Mouse (Mus musculus) C2C12 (cell line): ENCODE results near the gene Cyp1a1. TPM values are rescaled to one million over a fixed set of nuclear protein-coding genes. Genes with fewer than 3 reads are reported as not detected.

Experiments used
- H3K27me3 ChIP-seq: one replicate; pipeline ENCODE4 v1.6.1; 2011; ENCODE audit not compliant: control insufficient read depth, insufficient read depth, insufficient read length
- H3K36me3 ChIP-seq: one replicate; pipeline ENCODE4 v1.6.1; 2011; ENCODE audit not compliant: control insufficient read depth, insufficient read depth
- H3K4me3 ChIP-seq: one replicate; pipeline ENCODE4 v1.5.1; 2011; ENCODE audit warnings: mild to moderate bottlenecking, control low read depth; ENCODE audit not compliant: poor library complexity, insufficient read depth, severe bottlenecking
- H3K79me2 ChIP-seq: one replicate; pipeline ENCODE4 v1.6.1; 2011; ENCODE audit not compliant: control insufficient read depth, insufficient read depth
- H3K79me3 ChIP-seq: one replicate; pipeline ENCODE4 v1.6.1; 2011; ENCODE audit warnings: low read depth, control low read depth
- H3ac ChIP-seq: one replicate; pipeline ENCODE3; 2011; ENCODE audit warnings: low read depth; ENCODE audit not compliant: control insufficient read depth, insufficient read length
- CEBPB ChIP-seq: IDR thresholded peaks from one replicate; pipeline ENCODE4 v1.6.1; 2011; ENCODE audit warnings: low read depth, mild to moderate bottlenecking, control low read depth, moderate library complexity
- CTCF ChIP-seq: IDR thresholded peaks from one replicate; pipeline ENCODE4 v1.5.1; 2011; ENCODE audit not compliant: control insufficient read depth, insufficient read depth, insufficient read length
- FOSL1 ChIP-seq: IDR thresholded peaks from one replicate; pipeline ENCODE4 v1.8.0; 2011; ENCODE audit warnings: mild to moderate bottlenecking, low read length; ENCODE audit not compliant: poor library complexity, insufficient read depth, severe bottlenecking
- MAX ChIP-seq: IDR thresholded peaks from one replicate; pipeline ENCODE4 v1.6.1; 2011; ENCODE audit warnings: mild to moderate bottlenecking, control low read depth
- MYOD1 ChIP-seq: IDR thresholded peaks from one replicate; pipeline ENCODE4 v1.6.1; 2011; ENCODE audit warnings: low read depth; ENCODE audit not compliant: control insufficient read depth, insufficient read length
- MYOG ChIP-seq: IDR thresholded peaks from one replicate; pipeline ENCODE4 v1.6.1; 2011; ENCODE audit not compliant: control insufficient read depth, insufficient read length; ENCODE audit errors: extremely low read depth
- USF1 ChIP-seq: IDR thresholded peaks from one replicate; pipeline ENCODE4 v1.6.1; 2011; ENCODE audit warnings: low read depth, mild to moderate bottlenecking, control low read depth, moderate library complexity
- polyA plus RNA-seq: library from polyadenylated mRNA; unstranded; fragments of >200 nt; fragmentation: generic; extraction: Trizol; gene quantifications from one replicate; pipeline ENCODE4 v1.2.1, GENCODE M21; 2012; ENCODE audit warnings: missing spikeins

Cyp1a1 gene
- polyA plus RNA-seq, 1 experiment: 0.14 TPM

DNA sequence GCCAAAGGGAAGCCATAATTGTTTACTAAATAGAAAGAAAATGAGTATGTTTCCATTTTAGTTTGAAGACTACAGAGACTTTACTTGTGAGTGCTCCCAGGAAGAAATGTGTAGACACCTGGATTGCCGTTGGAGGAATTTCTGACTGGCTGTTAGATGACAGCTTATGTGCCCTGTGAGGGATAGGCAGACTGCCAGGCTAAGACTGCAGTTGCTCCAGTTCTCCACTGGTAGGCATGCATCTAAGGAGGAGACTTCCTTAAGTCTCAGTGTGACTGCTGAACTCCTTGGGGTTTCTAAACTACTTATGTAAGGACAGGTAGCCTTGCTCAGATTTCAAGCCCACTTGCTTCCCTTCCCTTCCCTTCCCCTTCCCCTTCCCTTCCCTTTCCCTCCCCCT, 40.6 kb downstream of the Cyp1a1 start:
- Histone ChIP-seq H3ac (no peak overlapping the region), H3K27me3 (no peaks in the 10 kb centered on the region), H3K36me3 (peaks cover 34% of the 10 kb centered on the region), H3K79me2 (peaks cover 51% of the 10 kb centered on the region), H3K4me3 (no peak overlapping the region), H3K79me3 (peaks cover 11% of the 10 kb centered on the region)
- TF ChIP-seq CTCF: no peak
- no peak for TF ChIP-seq MYOG
- TF ChIP-seq CEBPB: no peak
- TF ChIP-seq FOSL1: no peak
- TF ChIP-seq MYOD1: no peak
- TF ChIP-seq MAX: no peak
- no peak for TF ChIP-seq USF1

DNA sequence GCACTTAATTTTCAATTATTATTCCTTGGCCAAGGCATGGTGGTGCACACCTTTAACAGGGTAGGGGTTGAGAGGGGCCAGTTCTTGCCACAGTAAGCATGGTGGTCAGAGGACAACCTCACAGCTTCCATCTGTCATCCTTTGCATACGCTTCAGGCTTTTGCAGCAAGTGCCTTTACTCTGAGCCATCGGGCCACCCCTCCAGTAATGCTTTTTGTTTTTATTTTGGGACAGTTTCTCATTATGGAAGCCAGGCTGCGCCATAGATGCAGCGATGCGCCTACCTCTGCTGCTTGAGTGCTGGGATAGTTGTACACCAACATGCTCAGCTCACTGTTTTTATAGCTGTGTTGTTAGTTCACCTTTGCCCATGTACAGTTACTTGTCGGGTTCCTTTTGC, 45.9 kb downstream of the Cyp1a1 start:
- Histone ChIP-seq H3K79me3 (peaks cover 9% of the 10 kb centered on the region), H3K79me2 (peaks cover 45% of the 10 kb centered on the region), H3K4me3 (no peak overlapping the region), H3K27me3 (no peaks in the 10 kb centered on the region), H3K36me3 (peaks cover 26% of the 10 kb centered on the region), H3ac (no peak overlapping the region)
- TF ChIP-seq MYOD1 (no peak), USF1 (no peak), FOSL1 (no peak), MYOG (no peak), CEBPB (no peak), CTCF (no peak), MAX (no peak)

DNA sequence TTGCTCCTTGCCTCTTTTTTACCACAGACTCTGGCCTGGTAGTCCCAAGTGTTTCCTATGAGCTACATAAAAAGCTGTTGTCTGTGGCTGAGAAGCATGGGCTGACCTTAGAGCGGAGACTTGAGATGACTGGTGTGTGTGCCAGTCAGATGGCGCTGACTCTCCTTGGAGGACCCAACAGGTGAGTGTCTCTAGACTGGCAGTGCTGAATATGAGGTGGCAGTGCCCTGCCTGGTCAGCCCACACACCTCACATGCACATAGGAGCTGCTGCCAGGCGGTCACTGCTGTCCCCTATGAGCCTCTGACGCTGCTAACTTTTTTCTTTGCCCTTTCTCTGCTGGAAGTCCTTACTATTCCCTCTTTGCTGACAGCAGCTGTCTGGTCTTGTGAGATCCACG, 52.1 kb downstream of the Cyp1a1 start:
- H3K4me3 ChIP-seq: no peak overlapping the region
- TF ChIP-seq CEBPB (no peak), USF1 (no peak), MYOG (no peak), CTCF (no peak), MYOD1 (no peak), MAX (no peak), FOSL1 (no peak)
- no peaks in the 10 kb centered on the region for H3K36me3 ChIP-seq
- H3K79me3 ChIP-seq: no peaks in the 10 kb centered on the region
- no peak overlapping the region for H3ac ChIP-seq
- peaks cover 6% of the 10 kb centered on the region for H3K79me2 ChIP-seq
- no peaks in the 10 kb centered on the region for H3K27me3 ChIP-seq

DNA sequence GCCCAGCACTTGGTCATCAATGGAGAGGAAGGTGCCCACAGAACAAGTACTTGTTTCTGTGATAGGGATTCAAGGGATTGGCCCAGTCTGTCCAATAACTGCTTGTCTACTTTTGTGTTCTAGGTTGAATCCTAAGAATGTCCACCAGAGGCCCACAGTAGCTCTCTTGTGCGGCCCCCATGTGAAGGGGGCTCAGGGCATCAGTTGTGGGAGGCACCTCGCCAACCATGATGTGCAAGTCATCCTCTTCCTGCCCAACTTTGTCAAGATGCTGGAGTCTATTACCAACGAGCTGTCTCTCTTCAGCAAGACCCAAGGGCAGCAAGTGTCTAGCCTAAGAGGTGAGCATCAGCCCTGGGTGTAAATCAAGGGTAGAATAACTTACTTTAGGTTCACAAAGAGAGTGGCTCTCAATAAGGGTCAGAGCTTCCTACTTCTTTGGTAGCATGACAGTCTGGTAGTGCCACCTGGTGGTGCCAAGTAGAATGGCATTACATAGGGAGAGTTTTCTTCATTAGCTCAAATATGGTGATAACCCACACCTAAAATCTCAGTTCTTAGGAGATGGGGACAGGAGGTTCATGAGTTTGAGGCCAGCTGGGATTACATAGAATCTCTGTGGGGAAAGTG, 56.8 kb downstream of the Cyp1a1 start:
- no peak for TF ChIP-seq MYOD1
- no peak for TF ChIP-seq USF1
- TF ChIP-seq FOSL1: no peak
- peak; percentile 27 for TF ChIP-seq CTCF
- no peak for TF ChIP-seq MAX
- no peak for TF ChIP-seq CEBPB
- TF ChIP-seq MYOG: no peak
- H3K36me3 ChIP-seq: peaks cover 37% of the 10 kb centered on the region
- H3K4me3 ChIP-seq: no peak overlapping the region
- H3ac ChIP-seq: no peak overlapping the region
- H3K27me3 ChIP-seq: no peaks in the 10 kb centered on the region
- no peaks in the 10 kb centered on the region for H3K79me2 ChIP-seq
- no peaks in the 10 kb centered on the region for H3K79me3 ChIP-seq

DNA sequence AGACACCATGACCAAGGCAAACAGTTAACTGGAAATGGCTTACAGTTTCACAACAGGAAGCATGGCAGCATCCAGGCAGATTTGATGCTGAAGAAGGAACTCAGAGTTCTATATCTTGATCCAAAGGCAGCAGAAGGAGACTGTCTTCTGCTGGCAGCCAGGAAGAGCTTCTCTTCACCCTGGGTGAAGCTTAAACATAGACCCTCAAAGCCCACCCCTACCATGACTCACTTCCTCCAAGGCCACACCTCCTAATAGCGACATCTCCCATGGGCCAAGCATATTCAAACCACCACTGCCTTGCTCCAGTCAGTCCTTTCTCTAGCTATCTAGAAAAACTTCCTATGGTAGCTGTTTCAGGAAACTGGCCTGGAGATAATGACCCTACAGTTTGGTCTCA, 59.3 kb downstream of the Cyp1a1 start:
- Histone ChIP-seq H3K36me3 (peaks cover 62% of the 10 kb centered on the region), H3K79me2 (no peaks in the 10 kb centered on the region), H3K79me3 (no peaks in the 10 kb centered on the region), H3ac (no peak overlapping the region), H3K27me3 (no peaks in the 10 kb centered on the region), H3K4me3 (no peak overlapping the region)
- TF ChIP-seq MAX (no peak), USF1 (no peak), CEBPB (no peak), MYOG (no peak), MYOD1 (no peak), FOSL1 (no peak), CTCF (no peak)

DNA sequence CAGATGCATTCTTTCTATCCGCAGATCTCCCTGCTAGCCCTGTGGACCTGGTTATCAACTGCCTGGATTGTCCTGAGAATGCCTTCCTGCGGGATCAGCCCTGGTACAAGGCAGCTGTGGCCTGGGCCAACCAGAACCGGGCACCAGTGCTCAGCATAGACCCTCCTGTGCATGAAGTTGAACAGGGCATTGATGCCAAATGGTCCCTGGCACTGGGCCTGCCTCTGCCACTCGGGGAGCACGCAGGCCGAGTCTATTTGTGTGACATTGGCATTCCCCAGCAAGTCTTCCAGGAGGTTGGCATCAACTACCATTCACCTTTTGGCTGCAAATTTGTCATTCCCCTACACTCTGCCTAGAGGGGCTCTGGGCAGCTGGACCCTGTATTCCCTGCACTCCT, 60.4 kb downstream of the Cyp1a1 start:
- H3K27me3 ChIP-seq: no peaks in the 10 kb centered on the region
- H3K4me3 ChIP-seq: no peak overlapping the region
- H3K79me3 ChIP-seq: no peaks in the 10 kb centered on the region
- no peak overlapping the region for H3ac ChIP-seq
- TF ChIP-seq MYOG (no peak), CTCF (no peak)
- no peaks in the 10 kb centered on the region for H3K79me2 ChIP-seq
- H3K36me3 ChIP-seq: peaks cover 72% of the 10 kb centered on the region
